Mouse (Mus musculus) ovary, adult 18-20 months (tissue): ENCODE measurements around the gene Fam8a1.

Source experiments
- DNase-seq: peaks from one replicate; pipeline ENCODE4 v3.0.0; 2022; ENCODE audit warnings: low spot score, mixed read lengths

Fam8a1 gene

GRCm38 (mm10) chr13:46669048-46669619 lies at the start of gene Fam8a1:
TSS of gene Fam8a1 (plus strand) at chr13:46669522.
- DNase-seq, result peak; percentile 76

- DNase-seq, result no peak
Measured at GRCm38 (mm10) chr13:46619633-46620032, 49.7 kb upstream of the Fam8a1 start.

DNA sequence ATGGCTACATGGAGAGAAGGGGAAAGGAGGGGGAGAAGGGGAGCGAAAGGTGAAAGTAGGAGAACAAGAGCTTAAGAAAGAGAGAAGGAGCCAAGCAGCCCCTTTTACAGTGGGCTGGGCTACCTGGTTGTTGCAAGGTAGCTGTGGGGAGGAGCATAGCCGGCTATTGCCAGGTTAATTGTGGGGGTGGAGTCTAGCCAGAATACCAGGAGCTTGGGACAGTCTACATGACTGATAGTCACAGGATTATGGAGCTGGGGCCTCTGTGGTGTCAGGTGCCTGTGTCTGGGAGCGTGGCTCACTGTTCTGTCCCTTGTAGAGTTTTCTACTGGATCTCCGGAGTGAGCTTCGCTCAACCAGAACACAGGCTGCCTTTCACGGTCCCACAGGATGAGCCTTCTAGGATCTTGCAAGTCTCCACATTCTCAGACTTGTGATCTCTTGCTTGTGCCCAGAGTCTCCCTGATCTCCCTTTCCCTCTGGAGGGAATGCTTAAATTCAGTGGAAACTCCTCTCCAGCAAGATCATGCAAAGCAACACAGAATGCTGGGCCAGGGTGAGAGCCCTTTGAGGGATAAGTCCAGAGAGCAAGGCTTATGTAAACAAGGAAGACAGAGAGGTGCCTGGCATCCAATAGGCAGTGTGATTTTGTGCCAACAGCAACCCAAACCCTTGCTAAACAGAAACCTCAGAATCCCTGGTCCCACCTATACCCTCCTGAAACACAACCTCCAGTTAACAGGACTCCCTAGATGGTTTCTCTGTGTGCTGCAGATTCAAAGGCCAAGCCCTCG lies 48.2 kb upstream of the Fam8a1 start:
- no peak for DNase-seq

DNA sequence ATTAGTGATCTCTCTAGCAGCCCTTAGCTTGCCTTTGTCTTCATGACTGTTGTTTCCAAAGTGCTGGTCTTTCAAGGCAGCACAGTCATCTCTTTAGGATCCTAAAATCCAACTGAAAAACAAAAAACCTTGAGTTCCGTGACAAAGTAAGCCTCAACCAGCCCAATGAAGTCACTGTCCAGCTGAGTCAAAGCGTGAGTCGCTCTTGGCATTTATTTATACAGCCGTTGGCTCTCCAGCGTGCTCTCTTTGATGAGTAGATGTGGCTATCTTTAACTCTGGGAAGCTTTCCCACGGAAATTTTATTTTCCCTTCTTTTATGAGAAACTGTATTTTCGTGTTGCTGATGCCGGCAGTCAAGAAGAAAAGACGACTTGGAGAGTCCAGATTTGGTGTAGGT lies 42.7 kb upstream of the Fam8a1 start:
- DNase-seq, result no peak

DNA sequence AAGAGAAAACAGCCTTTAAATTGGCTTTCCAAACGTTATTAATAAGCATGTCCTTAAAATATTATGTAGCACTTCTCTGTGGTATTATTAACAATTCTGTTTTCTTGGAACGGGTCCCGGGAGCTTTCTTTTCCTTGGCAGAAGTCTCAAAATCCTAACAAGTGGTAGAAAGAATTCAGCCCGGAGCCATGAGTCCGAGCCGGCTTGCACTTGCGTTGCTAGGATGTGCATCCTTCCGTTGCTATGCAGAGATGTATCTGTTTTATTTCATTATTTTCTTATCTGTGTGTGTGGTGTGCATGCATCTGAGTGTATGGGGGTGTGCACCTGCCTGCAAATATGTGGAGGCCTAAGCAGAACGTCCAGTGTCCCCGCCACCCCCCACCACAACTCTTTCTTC lies 41.5 kb upstream of the Fam8a1 start:
- peak; percentile 17 for DNase-seq

- DNase-seq, result no peak
Measured at GRCm38 (mm10) chr13:46629391-46629790, 39.9 kb upstream of the Fam8a1 start.

- DNase-seq, result no peak
Measured at GRCm38 (mm10) chr13:46632796-46633195, 36.5 kb upstream of the Fam8a1 start.

DNA sequence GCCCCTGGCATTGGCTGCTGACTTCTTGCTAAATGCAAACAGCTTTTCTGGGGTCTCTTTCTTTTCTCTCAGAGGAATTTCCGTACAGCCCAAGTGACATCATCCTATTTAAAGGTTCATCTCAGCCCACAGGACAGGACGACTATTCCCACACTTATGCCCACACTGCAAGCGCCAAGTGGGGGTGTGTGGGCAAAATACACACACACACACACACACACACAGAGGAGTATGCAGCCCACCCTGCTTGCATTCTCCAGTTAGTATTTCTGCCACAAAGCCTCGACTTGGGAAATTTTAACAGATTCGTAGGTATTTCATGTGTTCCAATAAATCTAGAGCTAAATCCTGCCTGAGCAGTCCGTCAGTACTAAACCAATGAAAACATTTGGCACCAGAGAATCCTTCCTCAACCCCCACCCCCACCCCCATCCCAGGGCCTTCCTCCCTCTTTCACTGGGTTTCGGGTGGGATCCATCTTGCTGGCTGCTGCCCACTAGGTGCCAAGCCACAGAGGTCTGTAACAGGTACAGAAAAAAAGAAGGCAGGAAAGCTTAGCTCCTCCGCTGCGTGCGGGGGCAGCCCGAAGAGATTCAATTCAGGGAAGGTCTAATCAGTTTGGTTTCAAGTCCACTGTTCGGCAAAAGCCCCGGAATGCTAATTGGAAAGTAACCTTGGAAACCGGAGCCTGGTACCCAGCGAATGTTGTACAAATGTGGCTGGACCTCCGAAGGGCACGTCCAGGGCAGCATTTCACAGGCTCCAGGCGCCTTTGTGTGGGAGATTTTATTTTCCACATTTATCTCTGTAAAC lies 35.8 kb upstream of the Fam8a1 start:
- DNase-seq, result peak; percentile 4

GRCm38 (mm10) chr13:46634133-46634488 lies 35.2 kb upstream of the Fam8a1 start:
- DNase-seq, result no peak

DNA sequence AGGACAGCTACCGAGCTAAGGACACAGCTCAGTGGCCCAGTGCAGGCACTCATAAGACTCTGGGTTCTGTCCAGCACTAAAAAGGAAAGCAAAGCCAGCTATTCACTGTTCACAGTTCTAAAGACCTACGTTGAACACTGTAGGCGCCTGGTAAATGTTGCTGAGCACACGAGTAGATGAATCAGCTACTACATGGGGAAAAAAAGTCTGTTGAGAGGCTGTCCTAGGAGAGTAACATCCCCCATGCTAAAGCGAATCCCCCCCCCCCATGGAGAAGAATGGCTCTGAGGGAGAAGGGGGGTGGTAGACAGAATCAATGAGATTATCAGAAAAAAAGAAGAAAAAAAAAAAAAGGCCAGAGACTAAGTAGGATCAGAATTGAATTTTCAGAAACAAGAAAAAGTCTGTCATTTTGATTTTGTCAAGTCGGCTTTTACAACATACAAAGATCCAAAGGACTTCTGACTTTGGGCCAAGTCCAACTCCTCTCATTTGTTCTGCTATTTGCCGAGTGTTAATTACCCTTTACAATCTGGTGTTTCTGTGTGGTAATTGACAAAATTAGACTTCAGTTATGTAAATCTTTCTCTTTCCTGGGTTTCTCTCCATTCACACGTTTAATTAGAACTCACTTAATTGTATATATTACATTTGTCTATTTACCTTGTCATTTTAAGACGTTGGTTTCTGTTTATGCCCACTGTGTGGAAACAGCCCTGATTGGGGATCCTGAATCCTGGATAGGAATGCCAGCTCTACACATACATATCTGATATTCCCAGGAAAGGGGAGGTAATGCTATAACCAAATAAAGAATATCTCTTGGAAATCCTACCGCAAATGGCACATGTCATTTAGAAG lies 28.5 kb upstream of the Fam8a1 start:
- no peak for DNase-seq

- DNase-seq, result no peak
Measured at GRCm38 (mm10) chr13:46642318-46642717, 27.0 kb upstream of the Fam8a1 start.

- DNase-seq, result no peak
Measured at GRCm38 (mm10) chr13:46644175-46644574, 25.1 kb upstream of the Fam8a1 start.

- no peak for DNase-seq
Measured at GRCm38 (mm10) chr13:46645476-46645875, 23.8 kb upstream of the Fam8a1 start.

- no peak for DNase-seq
Measured at GRCm38 (mm10) chr13:46651853-46652252, 17.5 kb upstream of the Fam8a1 start.

GRCm38 (mm10) chr13:46652671-46653070 lies 16.7 kb upstream of the Fam8a1 start:
- no peak for DNase-seq

- DNase-seq, result no peak
Measured at GRCm38 (mm10) chr13:46653671-46654070, 15.7 kb upstream of the Fam8a1 start.

DNA sequence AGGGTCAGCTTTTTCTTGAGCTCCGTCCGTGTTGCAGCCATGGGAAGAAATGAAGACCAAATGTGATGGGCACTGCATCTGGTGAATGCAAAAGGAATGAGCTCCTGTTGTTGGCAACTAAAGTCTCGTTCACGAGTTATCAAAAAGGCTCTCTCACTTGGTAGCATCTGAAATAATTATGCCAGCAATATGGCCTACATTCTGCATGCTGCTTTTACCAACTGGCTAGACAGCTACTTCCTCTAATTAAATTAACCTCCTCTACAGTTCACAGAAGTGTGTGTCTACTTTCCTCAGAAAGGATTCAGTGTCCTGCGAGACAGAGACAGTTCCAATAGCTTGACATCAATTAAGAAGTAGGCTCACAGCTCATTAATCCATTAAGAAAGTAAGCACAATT lies 14.8 kb upstream of the Fam8a1 start:
- no peak for DNase-seq

- no peak for DNase-seq
Measured at GRCm38 (mm10) chr13:46659211-46659610, 10.1 kb upstream of the Fam8a1 start.

- no peak for DNase-seq
Measured at GRCm38 (mm10) chr13:46663461-46663964, 5.8 kb upstream of the Fam8a1 start.

- DNase-seq, result no peak
Measured at GRCm38 (mm10) chr13:46669620-46670271, 424 bp downstream of the Fam8a1 start.

- no peak for DNase-seq
Measured at GRCm38 (mm10) chr13:46670514-46670913, 1.2 kb downstream of the Fam8a1 start.
